Mouse (Mus musculus) liver, postnatal 0 days (tissue): Measurements from ENCODE around the gene Myo3b.

Experiments
- CTCF ChIP-seq: sonication (generic); IDR thresholded peaks from 2 replicates; pipeline ENCODE4 v1.5.1; 2016; ENCODE audit warnings: antibody characterized with exemption, low read depth
- EP300 ChIP-seq: IDR thresholded peaks from 2 replicates; pipeline ENCODE4 v1.6.1; 2016; ENCODE audit warnings: antibody characterized with exemption, low read depth, mild to moderate bottlenecking

DNA sequence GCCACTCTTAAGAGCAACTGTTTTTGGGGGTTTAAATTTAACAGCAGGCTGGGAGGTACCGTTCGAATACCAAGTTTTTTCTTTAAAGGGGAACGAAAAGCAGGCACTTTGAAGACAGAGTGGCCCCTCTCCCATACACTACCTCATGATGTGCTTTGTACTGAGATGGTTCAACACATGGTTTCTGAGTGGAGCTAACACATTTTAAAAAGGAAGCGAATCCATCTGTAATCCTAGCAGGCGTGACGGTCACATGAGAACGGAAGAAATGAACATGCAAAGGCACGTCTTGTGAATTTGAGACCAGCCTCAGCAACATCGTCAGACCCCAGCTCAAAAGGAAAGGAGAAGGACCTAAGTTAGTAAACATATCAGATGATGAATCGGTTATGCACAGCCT lies 87.4 kb downstream of the Myo3b start:
- no peak for TF ChIP-seq CTCF
- no peak for TF ChIP-seq EP300
